Mouse (Mus musculus) CD4-positive helper T cell, adult 2 months (primary cell): ENCODE results near the gene Sec14l5.

Source experiments
- DNase-seq: peaks from one replicate; pipeline ENCODE4 v3.0.0-alpha.2; 2012; ENCODE audit warnings: low read depth, missing footprints, low spot score

Sec14l5 gene

DNA sequence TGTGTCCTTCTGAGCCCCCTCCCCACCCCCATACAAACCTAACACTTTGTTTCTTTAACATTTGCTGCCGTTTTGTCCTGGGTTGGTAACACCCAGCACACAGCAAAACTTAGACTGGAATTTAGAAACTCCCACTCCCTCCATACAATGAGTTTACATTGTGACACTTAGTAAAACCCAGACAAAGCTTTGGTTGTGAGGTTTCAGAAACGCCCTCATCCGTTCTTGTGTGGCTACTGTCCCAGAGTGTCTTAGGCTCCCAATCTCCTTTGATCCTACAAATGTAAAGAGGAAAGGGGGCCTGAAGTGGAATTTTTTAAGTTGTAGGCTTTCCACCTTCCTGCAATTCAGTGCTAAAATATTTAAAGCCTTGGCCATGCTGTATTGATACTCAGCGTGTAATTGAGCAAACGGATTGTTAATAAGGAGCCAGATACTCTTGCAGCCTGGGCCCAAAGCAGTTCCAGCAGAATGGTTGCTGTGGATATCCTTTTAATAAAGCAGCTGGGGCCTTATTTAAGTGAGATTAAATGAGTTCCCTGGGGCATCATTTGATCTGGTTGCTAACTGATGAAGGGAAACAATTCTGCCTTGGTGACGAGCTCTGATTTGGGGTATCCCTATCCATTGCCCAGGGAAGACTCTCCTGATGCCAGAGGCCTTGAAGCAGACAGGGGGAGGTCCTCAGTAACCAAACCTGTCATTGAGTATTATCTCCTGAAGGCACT, 6.6 kb downstream of the Sec14l5 start:
- DNase-seq: no peak

GRCm38 (mm10) chr16:5155014-5155413, 8.1 kb downstream of the Sec14l5 start:
- no peak for DNase-seq

GRCm38 (mm10) chr16:5156495-5156894, 9.6 kb downstream of the Sec14l5 start:
- no peak for DNase-seq

- no peak for DNase-seq
These were observed 10.2 kb downstream of the Sec14l5 start for GRCm38 (mm10) chr16:5157113-5157512.

DNA sequence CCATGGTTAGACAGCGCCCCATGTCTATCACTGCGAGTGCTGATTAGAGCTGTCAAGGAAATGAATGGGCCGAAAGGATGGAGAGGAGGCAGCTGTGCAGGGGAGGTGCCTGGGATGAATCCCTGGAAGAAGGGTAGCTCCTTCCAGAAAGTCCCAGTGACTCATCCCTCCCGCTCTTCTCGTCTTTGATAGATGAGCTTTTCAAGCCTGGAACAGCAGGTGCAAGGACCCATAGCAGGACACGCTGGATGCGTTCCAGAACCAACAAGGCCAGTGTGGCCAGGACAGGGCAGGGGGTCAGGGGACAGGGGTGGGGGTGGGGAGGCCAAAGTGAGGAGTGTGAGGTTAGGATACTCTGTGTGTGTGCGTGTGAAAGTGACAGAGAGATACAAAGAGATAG, 12.3 kb downstream of the Sec14l5 start:
- no peak for DNase-seq

DNA sequence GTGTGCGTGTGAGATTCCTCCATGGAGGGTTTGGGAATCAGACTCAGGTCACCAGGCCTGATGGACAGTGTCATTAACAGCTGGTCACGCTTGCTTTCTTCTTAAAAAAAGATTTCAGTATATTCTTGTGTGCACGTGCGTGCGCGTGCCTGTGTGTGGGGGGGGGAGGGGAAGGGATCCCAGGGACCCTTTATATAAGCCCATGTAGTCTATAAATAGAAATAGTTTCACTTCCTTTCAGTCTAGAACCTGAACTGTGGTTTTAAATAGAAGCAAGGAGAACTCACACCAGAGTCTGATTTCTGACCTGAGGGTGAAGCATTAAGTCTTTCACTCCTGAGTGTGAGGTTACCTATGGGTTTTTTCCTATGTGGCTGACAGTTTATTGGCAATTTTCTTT, 17.4 kb downstream of the Sec14l5 start:
- DNase-seq: no peak

DNA sequence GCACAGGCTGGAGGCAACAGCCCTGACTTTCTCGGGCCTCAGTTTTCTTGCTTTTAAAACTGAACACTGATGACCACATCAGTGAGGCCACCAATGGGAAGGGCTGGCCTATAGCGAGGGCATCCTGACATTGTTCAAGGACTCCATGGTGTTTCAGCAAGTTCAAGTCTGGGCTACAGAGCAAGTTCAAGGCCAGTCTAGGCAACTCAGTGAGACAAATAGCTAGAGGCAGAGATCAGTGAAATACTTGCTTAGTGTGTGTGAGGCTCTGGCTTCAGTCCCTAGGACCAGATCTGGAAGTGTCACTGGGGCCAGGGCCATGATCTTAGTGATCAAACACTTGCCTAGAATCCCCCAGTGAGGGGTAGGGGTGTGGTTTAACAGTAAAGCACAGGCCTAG, 21.1 kb downstream of the Sec14l5 start:
- DNase-seq: no peak

GRCm38 (mm10) chr16:5168829-5169228, 21.9 kb downstream of the Sec14l5 start:
- no peak for DNase-seq

DNA sequence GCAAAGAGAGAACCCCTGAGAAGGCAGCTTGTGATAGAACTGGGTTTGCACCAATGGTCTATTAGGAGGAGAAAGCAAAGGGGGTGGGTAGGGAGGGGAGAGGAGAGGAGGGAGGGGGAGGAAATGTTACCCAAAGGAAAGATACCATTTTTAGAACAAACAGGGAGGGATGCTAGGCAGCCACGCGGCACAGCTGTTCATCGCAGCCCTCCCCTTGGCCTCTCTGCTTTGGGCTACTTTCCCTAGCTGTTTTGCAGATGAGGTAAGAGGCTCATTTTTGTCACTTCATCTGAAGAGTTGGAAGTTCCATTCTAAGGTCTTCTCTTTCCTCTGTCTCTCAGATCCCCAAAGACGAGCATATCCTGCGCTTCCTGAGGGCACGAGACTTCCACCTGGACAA, 25.7 kb downstream of the Sec14l5 start:
- no peak for DNase-seq

GRCm38 (mm10) chr16:5183310-5183975, 36.5 kb downstream of the Sec14l5 start:
- DNase-seq: no peak

DNA sequence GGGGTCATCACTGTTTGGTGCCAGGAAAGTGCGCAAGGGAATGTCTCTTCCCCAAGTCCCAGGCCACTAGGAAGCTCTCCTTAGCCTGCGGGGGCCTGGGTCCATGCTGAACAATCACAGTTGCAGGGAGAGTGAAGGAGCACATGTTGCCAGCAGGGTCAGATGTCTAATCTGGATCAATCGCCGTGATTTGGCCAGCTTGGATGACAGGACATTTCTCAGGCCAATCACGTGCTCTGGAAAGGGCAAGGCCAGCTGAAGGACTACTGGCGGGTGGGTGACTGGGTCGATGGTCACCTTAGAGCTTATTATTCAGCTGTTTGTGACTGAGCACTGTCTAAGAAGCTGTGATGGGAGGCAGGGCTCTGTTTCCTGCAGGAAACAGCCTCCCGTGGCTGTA, 37.2 kb downstream of the Sec14l5 start:
- no peak for DNase-seq

- DNase-seq: no peak
These were observed 38.0 kb downstream of the Sec14l5 start for GRCm38 (mm10) chr16:5184956-5185355.

- DNase-seq: no peak
These were observed 38.8 kb downstream of the Sec14l5 start for GRCm38 (mm10) chr16:5185691-5186090.

GRCm38 (mm10) chr16:5186234-5186633, 39.3 kb downstream of the Sec14l5 start:
- no peak for DNase-seq

DNA sequence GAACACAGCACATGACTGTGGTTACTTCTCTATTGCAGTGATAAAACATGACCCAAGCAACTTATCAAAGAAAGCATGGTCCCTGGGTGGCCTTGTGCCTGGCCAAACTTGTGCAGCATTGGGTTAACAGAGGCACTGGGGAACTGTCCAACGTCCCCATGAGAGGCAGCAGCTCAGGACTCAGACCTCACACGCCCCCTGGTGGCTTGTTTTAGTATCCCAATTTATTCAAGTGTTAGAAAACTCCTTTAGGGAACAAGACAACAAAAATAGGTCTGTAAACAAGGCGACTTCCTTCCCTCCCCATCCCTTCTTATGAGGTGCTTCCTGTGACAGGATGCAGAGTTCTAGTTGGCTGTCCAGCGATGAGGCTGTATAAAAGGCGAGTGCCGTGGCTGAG, 48.2 kb downstream of the Sec14l5 start:
- DNase-seq: peak; percentile 34

DNA sequence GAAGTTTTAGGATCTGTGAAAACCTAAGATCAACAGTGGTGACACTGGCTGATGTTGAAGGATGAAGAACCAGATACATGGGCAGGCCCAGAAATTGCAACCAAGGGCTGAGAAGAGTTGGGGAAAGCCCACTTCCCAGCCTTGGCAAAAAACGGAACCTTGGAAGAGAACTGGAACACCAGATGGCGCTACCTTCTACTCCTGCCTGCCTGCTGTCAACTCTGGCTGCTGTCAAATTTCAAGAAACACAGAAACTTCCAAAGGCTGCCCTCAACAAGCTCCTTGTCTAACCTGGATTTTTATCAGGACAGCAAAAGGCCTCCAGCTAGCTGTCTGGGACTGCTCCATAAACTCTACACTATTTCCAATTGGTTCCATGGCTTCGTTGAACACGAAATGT, 55.8 kb downstream of the Sec14l5 start:
- DNase-seq: peak; percentile 50

GRCm38 (mm10) chr16:5203200-5203599, 56.3 kb downstream of the Sec14l5 start:
- DNase-seq: peak; percentile 52

- DNase-seq: peak; percentile 91
These were observed 56.9 kb downstream of the Sec14l5 start, which contains the start of gene Nagpa for GRCm38 (mm10) chr16:5203668-5204433. TSS of gene Nagpa (minus strand) at chr16:5204012.

DNA sequence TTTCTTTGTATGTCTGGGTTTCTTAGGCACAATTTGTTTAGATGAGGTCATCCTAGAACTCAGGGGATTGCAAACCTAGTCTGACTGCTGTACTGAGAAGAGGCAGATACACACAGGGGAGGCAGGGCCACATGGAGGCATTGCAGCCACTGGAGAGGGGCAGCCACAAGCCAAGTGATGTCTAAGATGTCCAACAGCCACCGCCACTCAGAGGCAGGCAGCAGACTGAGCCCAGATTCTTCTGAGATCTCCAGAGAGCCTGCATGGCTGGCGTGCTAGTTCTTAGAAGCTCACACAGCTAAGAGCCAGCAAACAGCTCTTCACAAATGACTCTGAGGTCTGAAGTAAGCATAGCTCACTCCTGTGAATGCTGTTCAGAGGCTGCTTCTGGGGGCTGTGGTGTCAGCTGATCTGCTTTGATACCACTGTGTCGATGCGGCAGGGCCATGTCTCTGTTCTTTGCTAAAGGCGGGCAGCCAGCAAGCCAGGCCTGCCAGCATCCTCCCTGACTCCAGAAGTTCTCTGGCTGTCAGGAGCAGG, 58.6 kb downstream of the Sec14l5 start:
- no peak for DNase-seq

- DNase-seq: no peak
These were observed 59.1 kb downstream of the Sec14l5 start for GRCm38 (mm10) chr16:5206051-5206450.

DNA sequence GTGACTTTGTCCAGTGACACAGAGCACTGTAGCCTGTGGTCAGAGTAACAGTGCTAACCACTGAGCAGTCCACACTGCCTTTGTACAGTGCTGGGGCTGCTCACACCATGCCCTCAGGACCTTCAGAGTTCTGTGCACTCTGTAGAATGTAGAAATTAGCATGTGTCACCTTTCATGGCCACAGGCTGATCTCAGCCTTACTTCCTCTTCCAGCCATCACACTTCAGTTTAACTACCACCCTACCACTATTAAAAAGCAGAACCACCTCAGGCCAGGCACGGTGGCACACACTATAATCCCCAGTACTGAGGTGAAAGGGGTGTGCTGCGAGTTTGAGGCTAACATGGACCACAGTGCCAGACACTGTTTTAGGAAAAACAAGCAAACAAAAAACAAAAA, 63.5 kb downstream of the Sec14l5 start:
- DNase-seq: no peak

GRCm38 (mm10) chr16:5212150-5212549, 65.2 kb downstream of the Sec14l5 start:
- DNase-seq: no peak
